Mouse (Mus musculus) stomach, postnatal 0 days (tissue): Measurements from ENCODE around the gene Tenm3.

Experiments
- CTCF ChIP-seq: IDR thresholded peaks from 2 replicates; pipeline ENCODE4 v1.5.1; 2016; ENCODE audit warnings: antibody characterized with exemption, low read depth, mild to moderate bottlenecking, moderate library complexity
- EP300 ChIP-seq: optimal IDR thresholded peaks from 2 replicates; pipeline ENCODE3; 2016; ENCODE audit warnings: antibody characterized with exemption

DNA sequence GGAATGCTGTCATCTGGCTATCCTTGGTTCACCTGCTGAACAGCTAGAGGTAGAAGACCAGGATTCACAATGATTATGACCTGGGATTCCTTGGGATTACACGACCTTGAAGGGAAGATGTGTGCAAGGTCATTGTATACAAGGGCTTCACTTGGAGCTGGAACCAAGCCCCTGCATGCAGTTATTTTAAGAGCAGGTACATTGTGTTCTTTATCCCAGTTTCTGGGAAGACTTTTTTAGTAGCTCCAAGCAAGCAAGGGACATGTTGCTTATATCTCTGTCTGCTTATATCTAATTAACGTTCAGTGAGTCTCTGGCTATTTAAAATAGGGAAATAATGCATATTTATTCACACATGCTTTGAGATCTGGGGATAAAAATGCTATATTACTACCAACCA is 86.9 kb downstream of the Tenm3 start:
- TF ChIP-seq CTCF (no peak), EP300 (no peak)
